Mouse (Mus musculus) liver, embryonic 11.5 days (tissue): ENCODE data around the gene Pcca. TPM values are rescaled to one million over a fixed set of nuclear protein-coding genes. Genes with fewer than 3 reads are reported as not detected.

ENCODE experiments used
- ATAC-seq: fragments of 200-750 bp; cut with Nextera tagmentation; replicated peaks from 2 replicates; pipeline ENCODE4 v1.8.0; 2017; ENCODE audit warnings: moderate number of reproducible peaks, mild to moderate bottlenecking, moderate TSS enrichment, moderate library complexity; ENCODE audit not compliant: low FRiP score
- DNase-seq: peaks from one replicate; pipeline ENCODE4 v3.0.0-alpha.2; 2017; ENCODE audit warnings: low spot score
- H3K27ac ChIP-seq: fragments of 300-500 bp; sonication (generic); 2 replicates; pipeline ENCODE4 v1.5.1; 2014; ENCODE audit warnings: mild to moderate bottlenecking, low read depth, low read length, control low read depth
- H3K27me3 ChIP-seq: fragments of 300-500 bp; sonication (generic); replicated peaks from 2 replicates; pipeline ENCODE4 v1.6.1; 2014; ENCODE audit warnings: low read length, mixed read lengths; ENCODE audit not compliant: control insufficient read depth, insufficient read depth
- H3K36me3 ChIP-seq: fragments of 300-500 bp; sonication (generic); 2 replicates; pipeline ENCODE4 v1.6.1; 2014; ENCODE audit warnings: mild to moderate bottlenecking, low read length, moderate library complexity, mixed read lengths; ENCODE audit not compliant: control insufficient read depth, insufficient read depth
- H3K4me1 ChIP-seq: fragments of 300-500 bp; sonication (generic); replicated peaks from 2 replicates; pipeline ENCODE4 v1.6.1; 2014; ENCODE audit warnings: low read length, mixed read lengths; ENCODE audit not compliant: control insufficient read depth, insufficient read depth
- H3K4me2 ChIP-seq: fragments of 300-500 bp; sonication (generic); 2 replicates; pipeline ENCODE4 v1.6.1; 2014; ENCODE audit warnings: mild to moderate bottlenecking, control low read depth, moderate library complexity
- H3K4me3 ChIP-seq: fragments of 300-500 bp; sonication (generic); 2 replicates; pipeline ENCODE4 v1.5.1; 2014; ENCODE audit warnings: low read depth, low read length, control low read depth
- H3K9ac ChIP-seq: fragments of 300-500 bp; sonication (generic); 2 replicates; pipeline ENCODE4 v1.6.1; 2014; ENCODE audit warnings: low read depth, low read length, control low read depth
- H3K9me3 ChIP-seq: fragments of 300-500 bp; sonication (generic); 2 replicates; pipeline ENCODE4 v1.6.1; 2016; ENCODE audit warnings: low read length, inconsistent platforms, mixed read lengths; ENCODE audit not compliant: control insufficient read depth
- WGBS: fragments of 180-500 bp; shearing (Covaris S2); extraction: QIAGEN DNeasy Blood & Tissue Kit; methylation state at CpG from one replicate; pipeline ENCODE4 v1.1.7; 2014; 5-methylcytosine and 5-hydroxymethylcytosine counted together
- polyA plus RNA-seq: library from polyadenylated mRNA; unstranded; fragments of >200 nt; fragmentation: Nextera tagmentation; extraction: Ambion mirVana; gene quantifications from 2 replicates; pipeline ENCODE4 v1.2.1, GENCODE M21; 2014

The Pcca gene
- polyA plus RNA-seq, 1 experiment from 2014 or later: 18.1 TPM

DNA sequence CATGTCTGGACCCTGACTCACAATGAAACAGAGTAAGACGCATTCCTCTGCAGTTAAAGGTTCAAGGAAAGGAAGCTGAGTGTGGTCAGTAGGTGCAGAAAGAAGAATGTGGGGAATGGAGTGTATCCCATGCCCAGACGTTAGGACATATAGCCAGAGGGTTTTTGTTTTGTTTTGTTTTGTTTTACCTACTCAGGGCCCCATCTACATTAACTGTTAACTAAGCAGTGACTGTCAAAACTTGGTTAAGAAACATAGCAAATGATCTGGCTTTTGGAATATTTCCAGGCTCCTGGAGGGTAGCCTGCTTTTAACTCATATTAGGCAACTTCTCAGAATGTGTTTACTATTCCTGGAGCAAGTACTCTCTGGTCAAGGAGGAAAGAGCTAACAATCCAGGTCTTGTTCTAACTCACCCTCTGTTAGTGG lies 369.8 kb downstream of the Pcca start:
- ATAC-seq: no peak
- 73% methylated on average over 2 of the region's 2 CpGs for WGBS
- DNase-seq: no peak

GRCm38 (mm10) chr14:122905007-122905406 lies 370.9 kb downstream of the Pcca start:
- no peak for DNase-seq

More for the DNA sequence above, 369.8 kb downstream of the Pcca start:
- Histone ChIP-seq H3K9me3 (no peaks in the 10 kb centered on the region), H3K9ac (no peak overlapping the region), H3K27me3 (no peaks in the 10 kb centered on the region), H3K4me2 (no peak overlapping the region), H3K27ac (no peak overlapping the region), H3K4me3 (no peak overlapping the region), H3K36me3 (no peaks in the 10 kb centered on the region), H3K4me1 (no peaks in the 10 kb centered on the region; the same call in 1 of the 2 replicates)

GRCm38 (mm10) chr14:122908075-122908474 lies 374.0 kb downstream of the Pcca start:
- WGBS: 86% methylated on average over 4 of the region's 4 CpGs

More at GRCm38 (mm10) chr14:122905007-122905406, 370.9 kb downstream of the Pcca start:
- no peak overlapping the region for H3K4me3 ChIP-seq
- no peaks in the 10 kb centered on the region for H3K9me3 ChIP-seq
- H3K36me3 ChIP-seq: no peaks in the 10 kb centered on the region
- no peaks in the 10 kb centered on the region for H3K27me3 ChIP-seq
- no peak overlapping the region for H3K27ac ChIP-seq
- no peak overlapping the region for H3K9ac ChIP-seq
- 84% methylated on average over 1 of the region's 1 CpGs for WGBS
- H3K4me2 ChIP-seq: no peak overlapping the region
- H3K4me1 ChIP-seq: no peaks in the 10 kb centered on the region; the same call in 1 of the 2 replicates
- no peak for ATAC-seq

GRCm38 (mm10) chr14:122909368-122910091 lies 375.4 kb downstream of the Pcca start:
- ATAC-seq (no peak), DNase-seq (no peak)
- no peaks in the 10 kb centered on the region for H3K36me3 ChIP-seq
- no peaks in the 10 kb centered on the region for H3K4me1 ChIP-seq
- no peak overlapping the region for H3K9ac ChIP-seq
- H3K27me3 ChIP-seq: no peaks in the 10 kb centered on the region
- no peak overlapping the region for H3K4me2 ChIP-seq
- 81% methylated on average over 5 of the region's 5 CpGs for WGBS
- H3K27ac ChIP-seq: no peak overlapping the region
- H3K9me3 ChIP-seq: no peaks in the 10 kb centered on the region
- no peak overlapping the region for H3K4me3 ChIP-seq

More at GRCm38 (mm10) chr14:122908075-122908474, 374.0 kb downstream of the Pcca start:
- Histone ChIP-seq H3K9me3 (no peaks in the 10 kb centered on the region), H3K36me3 (no peaks in the 10 kb centered on the region), H3K4me2 (no peak overlapping the region), H3K27ac (no peak overlapping the region), H3K4me1 (no peaks in the 10 kb centered on the region), H3K9ac (no peak overlapping the region), H3K4me3 (no peak overlapping the region), H3K27me3 (no peaks in the 10 kb centered on the region)
- DNase-seq (no peak), ATAC-seq (no peak)

DNA sequence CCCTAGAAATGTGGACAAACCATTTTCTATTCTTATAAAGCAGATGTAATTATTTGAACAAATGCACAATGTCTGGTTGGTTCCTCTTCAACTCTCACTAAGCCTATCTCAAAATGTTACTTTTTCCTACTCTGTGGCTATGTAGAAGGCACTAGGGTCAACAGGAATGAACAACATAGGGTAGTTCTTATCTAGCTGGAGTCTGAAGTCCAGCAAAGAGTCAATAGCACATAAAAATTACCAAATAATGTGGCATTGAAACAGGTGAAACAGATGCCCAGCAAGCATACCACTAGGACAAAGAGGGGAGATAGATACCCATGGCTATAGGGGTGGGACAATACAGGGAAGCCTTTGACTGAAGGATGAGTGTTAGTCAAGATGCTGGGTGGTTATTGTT lies 377.1 kb downstream of the Pcca start:
- ATAC-seq (no peak), DNase-seq (no peak)
- Histone ChIP-seq H3K9me3 (no peaks in the 10 kb centered on the region), H3K36me3 (no peaks in the 10 kb centered on the region), H3K4me3 (no peak overlapping the region), H3K4me2 (no peak overlapping the region), H3K27me3 (no peaks in the 10 kb centered on the region), H3K9ac (no peak overlapping the region), H3K4me1 (no peaks in the 10 kb centered on the region), H3K27ac (no peak overlapping the region)

DNA sequence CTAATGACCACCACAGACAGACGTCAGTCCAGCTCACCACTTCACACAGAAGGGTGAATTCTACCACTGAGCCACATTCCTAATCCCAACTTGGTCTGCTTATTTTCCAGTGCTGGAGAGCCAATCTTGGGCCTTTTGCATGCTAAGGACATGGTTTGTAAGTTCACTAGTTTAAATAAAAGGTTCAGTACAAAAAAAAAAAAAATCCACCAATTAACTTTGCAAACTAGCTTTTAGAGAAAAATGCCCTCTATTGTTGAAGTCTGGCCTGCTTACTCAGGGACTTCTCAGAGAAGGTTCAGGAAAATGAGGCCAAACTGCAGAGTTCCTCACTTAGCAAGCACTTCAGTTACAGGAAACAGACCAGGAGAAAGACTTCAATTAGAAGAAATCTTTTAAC lies 378.0 kb downstream of the Pcca start:
- H3K4me2 ChIP-seq: peak overlapping the region; percentile 90
- no peak for DNase-seq
- H3K27ac ChIP-seq: no peak overlapping the region
- H3K4me3 ChIP-seq: peak overlapping the region; percentile 76
- no peak for ATAC-seq
- H3K4me1 ChIP-seq: no peaks in the 10 kb centered on the region
- H3K36me3 ChIP-seq: no peaks in the 10 kb centered on the region
- H3K9ac ChIP-seq: peak overlapping the region; percentile 81
- 73% methylated on average over 1 of the region's 1 CpGs for WGBS
- no peaks in the 10 kb centered on the region for H3K27me3 ChIP-seq
- H3K9me3 ChIP-seq: no peaks in the 10 kb centered on the region

GRCm38 (mm10) chr14:122912812-122913498 lies 378.8 kb downstream of the Pcca start:
- Histone ChIP-seq H3K9me3 (no peaks in the 10 kb centered on the region), H3K36me3 (no peaks in the 10 kb centered on the region), H3K9ac (peak overlapping the region; percentile 81), H3K4me3 (peak overlapping the region; percentile 76), H3K4me1 (no peaks in the 10 kb centered on the region), H3K4me2 (peak overlapping the region; percentile 90), H3K27ac (peak overlapping the region; percentile 13; the same call in 1 of the 2 replicates), H3K27me3 (no peaks in the 10 kb centered on the region)
- peak; percentile 87 for ATAC-seq
- peak; percentile 80 for DNase-seq
- WGBS: 1% methylated on average over 58 of the region's 58 CpGs

DNA sequence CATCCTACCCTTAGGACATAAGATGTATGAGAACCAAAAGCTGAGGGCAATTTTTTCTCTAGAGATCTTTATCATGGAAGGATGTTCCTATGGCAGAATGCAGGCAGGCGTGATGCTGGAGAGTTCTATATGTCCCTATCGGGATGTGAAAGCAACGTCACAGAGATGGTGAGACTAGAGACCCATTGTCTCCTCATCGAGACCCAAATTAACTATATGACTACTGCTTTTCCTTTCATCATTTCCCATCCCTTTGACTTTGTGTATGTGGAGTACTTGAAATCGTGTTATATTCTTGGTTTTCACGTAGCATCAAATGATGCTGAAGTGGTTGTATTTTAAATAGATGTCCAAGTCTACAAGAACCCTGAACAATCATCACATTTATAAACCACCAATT lies 379.5 kb downstream of the Pcca start, which contains the start of gene Ggact:
TSS of gene Ggact (minus strand) at position 101 of the 400 bp plus-strand sequence.
- peak within 1 kb of the TSS; percentile 90 for H3K4me2 ChIP-seq
- no peaks in the 10 kb centered on the region for H3K36me3 ChIP-seq
- H3K27ac ChIP-seq: peak within 1 kb of the TSS; percentile 13; the same call in 1 of the 2 replicates
- no peaks in the 10 kb centered on the region for H3K4me1 ChIP-seq
- no peak for ATAC-seq
- H3K9me3 ChIP-seq: no peaks in the 10 kb centered on the region
- 75% methylated on average over 6 of the region's 6 CpGs for WGBS
- no peak for DNase-seq
- H3K4me3 ChIP-seq: peak within 1 kb of the TSS; percentile 76
- peak within 1 kb of the TSS; percentile 81 for H3K9ac ChIP-seq
- H3K27me3 ChIP-seq: no peaks in the 10 kb centered on the region
